Mouse (Mus musculus) naive thymus-derived CD4-positive, alpha-beta T cell, adult 5 months (primary cell): Measurements from ENCODE around the gene Man2a2. TPM values are rescaled to one million over a fixed set of nuclear protein-coding genes. Genes with fewer than 3 reads are reported as not detected.

Experiments used
- polyA plus RNA-seq: library from polyadenylated mRNA; unstranded; fragments of 100-300 nt; shearing (Covaris generic); gene quantifications from one replicate; pipeline ENCODE4 v1.2.1, GENCODE M21; 2017

The Man2a2 gene
- polyA plus RNA-seq = 105 TPM

GRCm38 (mm10) chr7:80371041-80371751 lies at the start of gene Man2a2:
Man2a2 (minus strand) TSS chr7:80371375.

GRCm38 (mm10) chr7:80405188-80405695 lies 34.1 kb upstream of the Man2a2 start, which contains the start of gene Furin:
Furin (minus strand) TSS chr7:80405436.

GRCm38 (mm10) chr7:80387633-80388543 lies 16.7 kb upstream of the Man2a2 start, which contains the start of gene Fes:
Fes (minus strand) TSS chr7:80387946.

GRCm38 (mm10) chr7:80342858-80343257 lies 28.3 kb downstream of the Man2a2 start, which contains the start of gene Hddc3:
Hddc3 (plus strand) TSS chr7:80343104.

GRCm38 (mm10) chr7:80340793-80341192 lies 30.4 kb downstream of the Man2a2 start, which contains the start of gene Unc45a:
Unc45a (minus strand) TSS chr7:80341005.

GRCm38 (mm10) chr7:80324043-80324815 lies 46.9 kb downstream of the Man2a2 start, which contains the start of gene Rccd1:
Rccd1 (minus strand) TSS chr7:80324454.

Other genes with a start within 250 kb of the Man2a2 start
- 5.6 TPM for gene Sema4b, start 184.5 kb downstream of the Man2a2 start, polyA plus RNA-seq
- 70.5 TPM for gene Cib1, start 138.6 kb downstream of the Man2a2 start, polyA plus RNA-seq
- 5.2 TPM for gene Gdpgp1, start 138.5 kb downstream of the Man2a2 start, polyA plus RNA-seq
- 0.20 TPM for gene Ttll13, start 125.0 kb downstream of the Man2a2 start, polyA plus RNA-seq
- 32.5 TPM for gene Ngrn, start 110.2 kb downstream of the Man2a2 start, polyA plus RNA-seq
- gene Vps33b, start 101.7 kb downstream of the Man2a2 start, polyA plus RNA-seq = 39.3 TPM
- gene Prc1, start 76.9 kb downstream of the Man2a2 start, polyA plus RNA-seq = 2.4 TPM
- gene Rccd1, start 46.9 kb downstream of the Man2a2 start, polyA plus RNA-seq = 32.9 TPM
- 195 TPM for gene Unc45a, start 30.4 kb downstream of the Man2a2 start, polyA plus RNA-seq
- gene Hddc3, start 28.3 kb downstream of the Man2a2 start, polyA plus RNA-seq = 3.9 TPM
- not detected for gene Fes, start 16.6 kb upstream of the Man2a2 start, polyA plus RNA-seq
- 71.7 TPM for gene Furin, start 34.1 kb upstream of the Man2a2 start, polyA plus RNA-seq
- gene Blm, start 163.7 kb upstream of the Man2a2 start, polyA plus RNA-seq = 13.2 TPM